Mouse (Mus musculus): Measurements from ENCODE around the gene Rac1. TPM values are rescaled to one million over a fixed set of nuclear protein-coding genes. Genes with fewer than 3 reads are reported as not detected.
"Not testable (repeated sequence)": the region's sequence is repeated elsewhere in the genome, so short reads cannot be mapped to it uniquely, and the experiment has no call there.

Gene Rac1
- polyA plus RNA-seq, 1 experiment from 2014 or later = 336 TPM

DNA sequence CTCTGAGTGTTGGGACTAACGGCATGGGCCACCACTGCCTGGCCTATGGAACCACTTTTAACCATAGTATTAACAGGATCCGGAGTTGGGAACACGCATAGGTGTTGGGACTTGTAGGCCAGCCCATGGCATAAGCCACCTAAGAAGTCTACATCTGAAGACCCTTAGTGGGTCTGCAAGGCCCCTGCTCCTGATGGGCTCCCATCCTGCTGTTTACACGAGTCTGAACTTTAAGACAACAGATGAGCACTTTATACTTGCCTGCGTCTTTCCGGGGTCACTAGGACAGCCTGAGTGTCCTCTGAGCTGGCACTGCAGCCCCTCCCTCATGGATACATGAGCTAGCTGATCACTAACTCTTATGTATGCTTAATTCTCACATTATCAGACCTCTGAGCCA is 24.1 kb downstream of the Rac1 start:
- no peak overlapping the region for H3K9ac ChIP-seq
- H3K4me2 ChIP-seq = no peak overlapping the region
- peaks cover 83% of the 10 kb centered on the region for H3K36me3 ChIP-seq (ENCODE audit: poor library complexity, severe bottlenecking)
- H3K4me3 ChIP-seq = no peak overlapping the region
- H3K27me3 ChIP-seq = no peaks in the 10 kb centered on the region
- no peak for ATAC-seq
- no peak overlapping the region for H3K27ac ChIP-seq
- H3K9me3 ChIP-seq (replicated peaks) = no peaks in the 10 kb centered on the region
- peaks cover 4% of the 10 kb centered on the region; the same call in 1 of the 2 replicates for H3K4me1 ChIP-seq
- 91% methylated on average over 6 of the region's 6 CpGs for WGBS

DNA sequence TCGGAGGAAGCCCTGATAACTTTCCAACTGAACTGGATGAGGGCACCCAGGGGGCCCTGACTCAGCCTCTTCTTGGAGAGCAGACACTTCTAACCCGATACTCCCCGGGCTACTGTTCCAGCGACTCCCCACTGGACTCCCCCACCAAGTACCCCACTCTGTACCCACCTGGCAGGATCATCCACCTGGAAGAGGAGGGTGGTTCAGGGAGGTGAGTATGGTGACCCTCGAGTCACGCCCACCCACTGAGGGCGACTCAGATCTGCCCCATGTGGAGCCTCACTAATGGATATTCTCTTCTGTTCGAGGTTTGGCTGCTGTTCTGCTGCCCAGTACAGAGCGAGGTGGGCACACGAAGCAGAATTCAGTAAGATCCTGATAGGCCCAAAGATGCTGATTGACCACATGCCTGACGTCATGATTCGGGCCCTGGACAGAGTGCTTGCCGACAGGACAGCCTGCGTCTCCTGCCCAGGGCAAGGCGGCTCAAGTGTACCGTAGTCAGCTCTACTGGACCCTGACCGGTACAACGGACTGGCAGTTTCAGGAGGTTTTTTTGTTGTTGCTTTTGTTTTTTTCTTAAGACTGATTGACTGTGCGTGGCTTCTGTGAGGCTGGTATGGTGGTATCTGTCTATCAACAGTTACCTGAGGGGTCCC is 24.8 kb downstream of the Rac1 start:
- Histone ChIP-seq H3K9ac (no peak overlapping the region), H3K4me1 (no peaks in the 10 kb centered on the region), H3K27ac (no peak overlapping the region), H3K4me3 (no peak overlapping the region), H3K27me3 (no peaks in the 10 kb centered on the region), H3K4me2 (no peak overlapping the region), H3K9me3 (replicated peaks) (no peaks in the 10 kb centered on the region), H3K36me3 (ENCODE audit: poor library complexity, severe bottlenecking) (peaks cover 84% of the 10 kb centered on the region)
- no peak for ATAC-seq
- WGBS = 94% methylated on average over 19 of the region's 19 CpGs

DNA sequence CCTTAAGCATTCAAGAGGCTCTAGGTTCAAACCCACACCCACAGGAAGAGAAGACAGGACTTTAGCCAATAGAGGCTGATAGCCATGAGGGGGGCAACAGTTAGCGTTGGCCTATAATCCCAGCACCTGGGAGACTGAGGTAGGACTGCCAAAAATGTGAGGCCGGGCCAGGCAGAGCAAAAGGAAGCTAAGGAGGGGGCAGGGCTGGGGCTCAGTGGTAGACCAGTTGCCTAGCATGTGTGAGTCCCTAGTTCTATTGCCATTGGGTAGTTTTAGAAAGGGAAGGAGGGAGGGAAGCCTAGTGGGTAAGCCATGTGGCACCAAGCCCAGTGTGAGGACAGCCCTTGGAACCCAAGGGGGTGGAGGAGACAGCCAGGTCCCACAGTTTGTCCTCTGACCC is 26.2 kb downstream of the Rac1 start:
- H3K27ac ChIP-seq = no peak overlapping the region
- no peak overlapping the region for H3K4me2 ChIP-seq
- ATAC-seq = no peak
- H3K36me3 ChIP-seq (ENCODE audit: poor library complexity, severe bottlenecking) = peaks cover 78% of the 10 kb centered on the region
- no peaks in the 10 kb centered on the region for H3K4me1 ChIP-seq
- no peaks in the 10 kb centered on the region for H3K9me3 ChIP-seq (replicated peaks)
- no peak overlapping the region for H3K9ac ChIP-seq
- no peaks in the 10 kb centered on the region for H3K27me3 ChIP-seq
- WGBS = 84% methylated on average over 2 of the region's 2 CpGs
- H3K4me3 ChIP-seq = no peak overlapping the region

DNA sequence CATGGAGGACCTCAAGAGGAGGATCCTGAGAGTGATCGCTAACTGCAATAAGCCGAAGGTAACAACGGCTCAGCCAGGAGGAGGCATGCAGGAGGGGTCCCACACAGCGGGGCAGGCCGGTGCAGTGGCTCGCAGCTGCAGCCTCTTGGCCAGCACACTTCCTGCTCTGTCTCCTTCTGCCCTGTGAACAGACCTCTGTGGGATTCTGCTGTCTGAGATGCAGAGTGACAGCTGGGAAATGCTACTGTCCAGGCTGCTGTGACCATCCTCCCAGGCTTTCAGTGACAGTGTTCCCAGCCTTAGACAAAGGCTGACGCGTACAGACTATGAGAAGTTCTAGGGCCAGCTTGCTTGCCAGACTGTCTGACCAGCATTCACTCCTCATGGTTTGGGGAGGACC is 26.7 kb downstream of the Rac1 start:
- Histone ChIP-seq H3K36me3 (ENCODE audit: poor library complexity, severe bottlenecking) (peaks cover 78% of the 10 kb centered on the region), H3K9me3 (replicated peaks) (no peaks in the 10 kb centered on the region)

DNA sequence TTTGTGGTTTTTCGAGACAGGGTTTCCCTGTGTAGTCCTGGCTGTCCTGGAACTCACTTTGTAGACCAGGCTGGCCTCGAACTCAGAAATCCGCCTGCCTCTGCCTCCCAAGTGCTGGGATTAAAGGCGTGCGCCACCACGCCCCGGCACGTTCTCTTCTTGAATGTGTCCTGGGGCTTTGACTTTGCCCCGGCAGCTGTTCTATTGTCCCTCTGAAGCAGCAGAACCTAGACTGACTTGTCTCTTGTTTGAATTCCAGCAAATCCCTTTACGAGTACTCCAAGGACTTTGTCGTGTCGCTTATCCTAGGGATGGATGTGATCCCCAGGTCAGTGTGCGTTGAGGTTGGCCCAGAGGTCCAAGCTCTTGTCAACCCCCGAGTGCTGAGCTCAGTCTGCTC is 27.1 kb downstream of the Rac1 start:
- 95% methylated on average over 13 of the region's 14 CpGs for WGBS
- not testable (repeated sequence) for ATAC-seq; H3K4me1 ChIP-seq; H3K9ac ChIP-seq; H3K4me3 ChIP-seq; H3K9me3 ChIP-seq (replicated peaks); H3K27ac ChIP-seq; H3K27me3 ChIP-seq; H3K4me2 ChIP-seq
- peaks cover 79% of the 10 kb centered on the region for H3K36me3 ChIP-seq (ENCODE audit: poor library complexity, severe bottlenecking)

More for the DNA sequence above, 26.7 kb downstream of the Rac1 start:
- H3K4me1 ChIP-seq = no peaks in the 10 kb centered on the region
- H3K4me3 ChIP-seq = no peak overlapping the region
- no peaks in the 10 kb centered on the region for H3K27me3 ChIP-seq
- no peak overlapping the region for H3K27ac ChIP-seq
- no peak for ATAC-seq
- 92% methylated on average over 8 of the region's 8 CpGs for WGBS
- H3K9ac ChIP-seq = no peak overlapping the region
- no peak overlapping the region for H3K4me2 ChIP-seq

DNA sequence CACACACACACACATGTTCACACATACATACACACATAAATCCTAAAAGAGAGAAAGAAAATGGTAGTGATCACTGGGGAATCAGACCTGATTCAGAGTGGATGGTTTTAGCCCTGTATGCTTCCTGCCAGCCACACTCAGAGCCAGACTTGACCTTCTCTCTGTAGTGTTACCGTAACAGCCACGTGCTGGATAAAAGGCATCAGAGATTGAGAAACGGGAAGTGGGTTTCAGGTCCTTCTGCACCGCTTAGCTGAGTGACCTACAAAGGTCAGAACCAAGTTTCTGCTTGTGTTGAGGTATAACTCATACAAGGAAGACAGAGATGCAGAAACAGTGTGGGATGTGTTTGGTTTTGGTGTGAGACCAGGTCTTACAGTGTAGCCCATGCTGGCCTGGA is 28.1 kb downstream of the Rac1 start:
- no peak overlapping the region for H3K4me2 ChIP-seq
- H3K36me3 ChIP-seq (ENCODE audit: poor library complexity, severe bottlenecking) = peaks cover 78% of the 10 kb centered on the region
- no peak overlapping the region for H3K9ac ChIP-seq
- no peaks in the 10 kb centered on the region for H3K27me3 ChIP-seq
- 90% methylated on average over 4 of the region's 4 CpGs for WGBS
- ATAC-seq = no peak
- H3K4me3 ChIP-seq = no peak overlapping the region
- H3K4me1 ChIP-seq = no peaks in the 10 kb centered on the region
- no peak overlapping the region for H3K27ac ChIP-seq
- H3K9me3 ChIP-seq (replicated peaks) = no peaks in the 10 kb centered on the region

DNA sequence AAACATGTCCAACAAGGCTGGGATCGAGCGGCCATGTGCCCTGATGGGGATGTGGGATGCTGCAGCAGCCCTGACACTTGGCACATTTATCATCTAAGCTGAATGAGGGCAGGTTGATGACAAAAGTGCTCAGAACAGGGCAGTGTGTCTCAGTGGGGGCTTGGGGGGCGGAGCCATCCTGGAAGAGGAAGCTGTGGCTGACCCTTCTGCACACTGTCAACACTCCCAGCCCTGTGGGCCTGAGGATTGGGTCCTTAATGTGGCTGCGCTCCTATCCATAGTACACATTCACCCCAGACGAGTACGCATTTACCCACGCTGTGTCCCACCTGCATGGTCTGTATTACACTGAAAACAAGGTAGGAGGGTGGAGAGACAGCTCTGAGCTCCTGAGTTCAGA is 28.6 kb downstream of the Rac1 start:
- no peak for ATAC-seq
- Histone ChIP-seq H3K9ac (no peak overlapping the region), H3K4me1 (no peaks in the 10 kb centered on the region), H3K4me3 (no peak overlapping the region), H3K36me3 (ENCODE audit: poor library complexity, severe bottlenecking) (peaks cover 78% of the 10 kb centered on the region), H3K27me3 (no peaks in the 10 kb centered on the region), H3K9me3 (replicated peaks) (no peaks in the 10 kb centered on the region), H3K4me2 (no peak overlapping the region), H3K27ac (no peak overlapping the region)
- 87% methylated on average over 7 of the region's 7 CpGs for WGBS

DNA sequence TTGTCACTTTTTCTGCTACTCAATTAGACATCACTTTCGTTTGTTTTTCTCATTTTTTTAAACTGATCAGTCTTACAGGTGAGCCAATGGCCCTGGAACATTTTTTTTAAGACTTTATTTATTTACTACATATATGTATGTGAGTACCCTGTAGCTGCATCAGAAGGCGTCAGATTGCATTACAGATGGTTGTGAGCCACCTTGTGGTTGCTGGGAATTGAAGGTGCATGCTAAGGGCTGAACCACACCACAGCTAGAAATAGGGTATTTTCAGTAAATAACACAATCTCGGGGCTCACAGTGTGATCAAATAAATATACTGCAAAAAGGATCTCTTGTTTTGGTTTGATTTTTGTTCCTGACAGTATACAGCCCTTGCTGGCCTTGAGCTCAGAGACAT is 30.4 kb downstream of the Rac1 start:
- H3K36me3 ChIP-seq (ENCODE audit: poor library complexity, severe bottlenecking) = peaks cover 73% of the 10 kb centered on the region
- WGBS = 82% methylated on average over 3 of the region's 3 CpGs

DNA sequence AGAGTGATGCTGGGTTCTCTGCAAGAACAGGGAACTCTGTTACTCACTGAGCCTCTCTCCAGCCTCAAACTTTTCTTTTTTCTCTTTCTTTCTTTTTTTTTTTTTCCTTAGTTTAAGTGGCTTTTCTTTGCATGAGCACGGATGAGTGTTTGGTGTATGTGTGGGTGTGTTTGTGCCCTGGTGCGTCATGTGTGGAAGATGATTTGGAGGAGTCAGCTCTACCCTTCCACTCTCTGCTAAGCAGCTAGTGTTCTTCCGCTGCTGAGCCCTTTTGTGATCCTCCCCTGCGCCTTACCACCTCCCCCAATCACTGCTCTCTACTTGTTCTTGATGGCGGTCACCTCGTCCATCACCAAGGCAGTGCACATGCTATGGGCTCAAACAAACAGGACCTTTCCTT is 32.1 kb downstream of the Rac1 start:
- Histone ChIP-seq H3K4me3 (no peak overlapping the region), H3K27me3 (no peaks in the 10 kb centered on the region), H3K36me3 (ENCODE audit: poor library complexity, severe bottlenecking) (peaks cover 71% of the 10 kb centered on the region), H3K27ac (no peak overlapping the region), H3K9me3 (replicated peaks) (no peaks in the 10 kb centered on the region), H3K4me1 (no peaks in the 10 kb centered on the region), H3K4me2 (no peak overlapping the region), H3K9ac (no peak overlapping the region)
- ATAC-seq = no peak
- 97% methylated on average over 6 of the region's 6 CpGs for WGBS

More for the DNA sequence above, 30.4 kb downstream of the Rac1 start:
- no peaks in the 10 kb centered on the region for H3K27me3 ChIP-seq
- H3K9ac ChIP-seq = no peak overlapping the region
- H3K4me2 ChIP-seq = no peak overlapping the region
- no peak overlapping the region for H3K27ac ChIP-seq
- H3K4me3 ChIP-seq = no peak overlapping the region
- no peaks in the 10 kb centered on the region for H3K9me3 ChIP-seq (replicated peaks)
- ATAC-seq = no peak
- H3K4me1 ChIP-seq = no peaks in the 10 kb centered on the region

DNA sequence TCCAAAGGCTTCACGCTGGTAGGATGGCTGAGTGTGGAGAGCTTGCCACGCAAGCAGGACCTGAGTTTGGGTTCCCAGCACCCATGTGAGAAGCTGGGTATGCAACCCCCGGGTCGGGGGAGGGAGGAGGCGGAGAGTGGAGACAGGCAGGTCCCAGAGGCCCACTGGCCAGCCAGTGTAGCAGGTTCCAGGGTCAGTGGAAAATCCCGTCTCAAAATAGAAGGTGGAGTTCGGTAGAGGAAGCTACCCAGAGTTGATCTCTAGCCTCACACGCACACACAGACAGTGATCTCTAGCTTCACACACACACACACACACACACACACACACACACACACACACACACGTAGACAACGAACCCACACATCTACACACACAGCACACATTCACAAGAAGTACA is 34.7 kb downstream of the Rac1 start:
- Histone ChIP-seq H3K27me3 (no peaks in the 10 kb centered on the region), H3K4me3 (no peak overlapping the region), H3K4me1 (no peaks in the 10 kb centered on the region), H3K9me3 (replicated peaks) (no peaks in the 10 kb centered on the region), H3K9ac (no peak overlapping the region), H3K4me2 (no peak overlapping the region), H3K27ac (no peak overlapping the region), H3K36me3 (ENCODE audit: poor library complexity, severe bottlenecking) (peaks cover 74% of the 10 kb centered on the region)
- ATAC-seq = no peak
- WGBS = 93% methylated on average over 10 of the region's 10 CpGs

DNA sequence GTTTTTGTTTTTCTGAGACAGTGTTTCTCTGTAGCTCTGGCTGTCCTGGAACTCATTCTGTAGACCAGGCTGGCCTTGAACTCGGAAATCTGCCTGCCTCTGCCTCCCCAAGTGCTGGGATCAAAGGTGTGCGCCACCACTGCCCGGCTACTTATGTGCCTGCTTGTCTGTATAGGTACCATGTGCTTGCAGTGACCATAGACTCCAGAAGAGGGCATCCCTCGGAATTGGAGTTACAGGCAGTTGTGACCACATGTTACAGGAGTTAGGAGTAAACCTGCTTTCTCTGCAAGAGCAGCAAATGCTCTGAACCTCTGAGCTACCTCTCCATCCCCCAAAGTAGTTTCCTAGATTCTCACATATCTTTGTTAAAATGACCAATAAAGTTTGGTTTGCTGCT is 36.1 kb downstream of the Rac1 start:
- no peak for ATAC-seq
- peaks cover 81% of the 10 kb centered on the region for H3K36me3 ChIP-seq (ENCODE audit: poor library complexity, severe bottlenecking)
- WGBS = 88% methylated on average over 4 of the region's 4 CpGs
- H3K4me3 ChIP-seq = no peak overlapping the region
- no peaks in the 10 kb centered on the region for H3K9me3 ChIP-seq (replicated peaks)
- no peak overlapping the region for H3K9ac ChIP-seq
- no peak overlapping the region for H3K27ac ChIP-seq
- no peaks in the 10 kb centered on the region for H3K4me1 ChIP-seq
- no peak overlapping the region for H3K4me2 ChIP-seq
- H3K27me3 ChIP-seq = no peaks in the 10 kb centered on the region

DNA sequence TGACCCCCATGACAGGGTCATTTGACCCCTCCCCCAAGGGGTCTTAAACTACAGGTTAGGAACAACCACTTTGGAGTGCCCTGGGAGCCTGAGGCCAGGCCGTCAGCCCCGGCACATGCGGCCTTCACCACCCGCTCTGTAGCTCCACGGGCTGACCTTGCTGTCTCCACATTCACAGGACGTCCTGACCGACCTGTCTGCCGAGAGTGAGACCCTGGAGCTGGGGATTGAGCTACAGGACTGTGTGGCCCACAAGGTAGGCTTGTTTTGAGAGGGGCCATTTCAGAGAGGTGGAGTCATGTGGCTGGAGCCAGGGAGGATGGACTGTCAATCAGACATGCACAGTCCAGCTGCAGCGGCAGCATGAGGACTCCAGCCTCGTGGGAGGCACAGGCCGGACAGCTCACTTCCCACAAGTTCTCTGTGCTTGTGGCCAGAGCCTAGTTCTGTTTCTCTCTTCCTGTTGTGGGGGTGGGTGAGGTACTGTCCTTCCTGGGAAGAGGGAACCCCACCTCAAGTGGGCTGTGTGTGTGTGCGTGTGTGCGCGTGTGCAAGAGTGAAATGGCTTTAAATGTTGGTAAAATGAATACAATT is 38.0 kb downstream of the Rac1 start:
- 96% methylated on average over 14 of the region's 14 CpGs for WGBS
- no peak overlapping the region for H3K9ac ChIP-seq
- H3K36me3 ChIP-seq (ENCODE audit: poor library complexity, severe bottlenecking) = peaks cover 84% of the 10 kb centered on the region
- H3K4me2 ChIP-seq = no peak overlapping the region
- H3K4me1 ChIP-seq = no peaks in the 10 kb centered on the region
- no peak overlapping the region for H3K27ac ChIP-seq
- no peaks in the 10 kb centered on the region for H3K9me3 ChIP-seq (replicated peaks)
- no peaks in the 10 kb centered on the region for H3K27me3 ChIP-seq
- no peak overlapping the region for H3K4me3 ChIP-seq
- no peak for ATAC-seq

DNA sequence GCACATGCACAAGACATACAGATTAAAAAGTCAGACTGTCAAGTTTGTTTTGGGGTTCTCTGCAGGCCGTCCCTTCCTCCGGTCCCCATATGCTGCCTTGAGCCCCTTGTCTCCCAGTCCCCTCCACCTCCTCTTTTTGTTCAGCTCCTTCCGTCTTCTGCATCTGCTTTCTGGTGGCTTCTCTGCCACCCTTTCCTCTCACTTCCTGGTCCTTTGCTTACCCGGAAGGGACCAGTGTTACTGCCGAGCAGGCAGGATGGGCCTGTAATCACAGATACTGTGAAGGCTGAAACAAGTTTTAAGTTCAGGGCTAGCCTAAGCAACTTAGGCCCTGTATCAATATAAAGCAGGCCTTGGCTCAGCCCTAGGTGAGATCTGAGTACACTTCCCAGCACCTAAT is 39.8 kb downstream of the Rac1 start:
- H3K4me1 ChIP-seq = no peaks in the 10 kb centered on the region
- WGBS = 88% methylated on average over 5 of the region's 5 CpGs
- no peak overlapping the region for H3K4me3 ChIP-seq
- no peak overlapping the region for H3K9ac ChIP-seq
- ATAC-seq = no peak
- H3K9me3 ChIP-seq (replicated peaks) = no peaks in the 10 kb centered on the region
- no peak overlapping the region for H3K4me2 ChIP-seq
- H3K27ac ChIP-seq = no peak overlapping the region
- H3K36me3 ChIP-seq (ENCODE audit: poor library complexity, severe bottlenecking) = peaks cover 85% of the 10 kb centered on the region
- no peaks in the 10 kb centered on the region for H3K27me3 ChIP-seq
